Mouse (Mus musculus): ENCODE measurements around the gene Lrch3. TPM values are rescaled to one million over a fixed set of nuclear protein-coding genes. Genes with fewer than 3 reads are reported as not detected.

Gene Lrch3
- total and polyA plus RNA-seq, 3 experiments, result 9.9 to 77.1 (median 33.1) TPM

DNA sequence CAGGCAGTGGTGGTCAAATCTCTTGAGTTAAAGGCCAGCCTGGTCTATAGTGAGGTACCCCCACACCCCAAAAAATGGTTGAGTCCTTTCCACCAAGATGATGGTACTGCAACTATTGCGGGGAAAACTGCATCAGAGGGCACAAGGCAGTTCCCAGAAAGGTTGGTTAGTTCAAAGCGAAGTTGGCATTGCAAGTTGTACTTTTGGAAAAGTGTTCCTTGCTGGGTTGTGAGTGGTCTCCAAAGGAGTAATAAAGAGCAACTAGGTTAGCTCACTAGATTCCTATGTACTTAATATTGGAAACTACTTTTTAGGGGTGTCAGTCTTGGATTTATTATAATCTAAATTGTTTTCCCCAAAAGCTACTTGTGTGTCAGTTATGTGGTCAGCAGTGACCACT, 147.0 kb downstream of the Lrch3 start:
- ATAC-seq (ENCODE audit: extremely low read depth, insufficient number of reproducible peaks, low FRiP score, poor library complexity, severe bottlenecking) (no peak), DNase-seq (ENCODE audit: low spot score) (no peak)
- Histone ChIP-seq H3K4me3 (ENCODE audit: low read depth, low read length) (no peak overlapping the region), H3K4me1 (ENCODE audit: insufficient read depth, low read depth, low read length) (peaks cover 55% of the 10 kb centered on the region), H3K9me3 (replicated peaks) (no peaks in the 10 kb centered on the region), H3K36me3 (replicated peaks) (peaks cover 45% of the 10 kb centered on the region), H3K27me3 (ENCODE audit: insufficient read depth, low read length) (no peaks in the 10 kb centered on the region)
- no peak for TF ChIP-seq GATA2 (IDR thresholded peaks at IDR 0.05; ENCODE audit: borderline replicate concordance, low read depth, low read length)
- TF ChIP-seq POLR2AphosphoS5 (IDR thresholded peaks at IDR 0.05; ENCODE audit: insufficient replicate concordance, low read depth, low read length), result no peak
- no peak for TF ChIP-seq TAL1 (conservative IDR thresholded peaks at IDR 0.05; ENCODE audit: low read depth, low read length)
- no peak for TF ChIP-seq GATA1 (IDR thresholded peaks at IDR 0.05; ENCODE audit: borderline replicate concordance, low read length)
- TF ChIP-seq CTCF (IDR thresholded peaks at IDR 0.05; ENCODE audit: low read depth, low read length), result no peak

DNA sequence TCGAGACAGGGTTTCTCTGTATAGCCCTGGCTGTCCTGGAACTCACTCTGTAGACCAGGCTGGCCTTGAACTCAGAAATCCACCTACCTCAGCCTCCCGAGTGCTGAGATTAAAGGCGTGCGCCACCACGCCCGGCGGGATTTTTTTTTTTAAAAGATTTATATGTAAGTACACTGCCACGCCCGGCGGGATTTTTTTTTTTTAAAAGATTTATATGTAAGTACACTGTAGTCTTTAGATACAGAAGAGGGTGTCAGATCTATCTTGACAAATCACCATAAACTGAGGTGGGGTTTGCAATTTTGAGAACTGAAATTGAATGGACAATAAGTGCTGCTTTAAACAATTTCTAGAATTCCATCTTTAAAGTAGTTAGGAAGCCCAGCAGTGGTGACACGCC, 147.5 kb downstream of the Lrch3 start:
- H3K4me3 ChIP-seq (ENCODE audit: low read depth, low read length), result no peak overlapping the region; the same call in 1 of the 2 replicates
- ATAC-seq (ENCODE audit: extremely low read depth, insufficient number of reproducible peaks, low FRiP score, poor library complexity, severe bottlenecking) (no peak), DNase-seq (ENCODE audit: low spot score) (no peak)
- H3K27me3 ChIP-seq (ENCODE audit: insufficient read depth, low read length), result no peaks in the 10 kb centered on the region
- TF ChIP-seq POLR2AphosphoS5 (IDR thresholded peaks at IDR 0.05; ENCODE audit: insufficient replicate concordance, low read depth, low read length), result no peak
- TF ChIP-seq GATA1 (IDR thresholded peaks at IDR 0.05; ENCODE audit: borderline replicate concordance, low read length), result no peak
- TF ChIP-seq GATA2 (IDR thresholded peaks at IDR 0.05; ENCODE audit: borderline replicate concordance, low read depth, low read length), result no peak
- no peak for TF ChIP-seq CTCF (IDR thresholded peaks at IDR 0.05; ENCODE audit: low read depth, low read length)
- no peak for TF ChIP-seq TAL1 (conservative IDR thresholded peaks at IDR 0.05; ENCODE audit: low read depth, low read length)
- H3K36me3 ChIP-seq (replicated peaks), result peaks cover 48% of the 10 kb centered on the region
- H3K9me3 ChIP-seq (replicated peaks), result no peaks in the 10 kb centered on the region
- peaks cover 55% of the 10 kb centered on the region for H3K4me1 ChIP-seq (ENCODE audit: insufficient read depth, low read depth, low read length)

DNA sequence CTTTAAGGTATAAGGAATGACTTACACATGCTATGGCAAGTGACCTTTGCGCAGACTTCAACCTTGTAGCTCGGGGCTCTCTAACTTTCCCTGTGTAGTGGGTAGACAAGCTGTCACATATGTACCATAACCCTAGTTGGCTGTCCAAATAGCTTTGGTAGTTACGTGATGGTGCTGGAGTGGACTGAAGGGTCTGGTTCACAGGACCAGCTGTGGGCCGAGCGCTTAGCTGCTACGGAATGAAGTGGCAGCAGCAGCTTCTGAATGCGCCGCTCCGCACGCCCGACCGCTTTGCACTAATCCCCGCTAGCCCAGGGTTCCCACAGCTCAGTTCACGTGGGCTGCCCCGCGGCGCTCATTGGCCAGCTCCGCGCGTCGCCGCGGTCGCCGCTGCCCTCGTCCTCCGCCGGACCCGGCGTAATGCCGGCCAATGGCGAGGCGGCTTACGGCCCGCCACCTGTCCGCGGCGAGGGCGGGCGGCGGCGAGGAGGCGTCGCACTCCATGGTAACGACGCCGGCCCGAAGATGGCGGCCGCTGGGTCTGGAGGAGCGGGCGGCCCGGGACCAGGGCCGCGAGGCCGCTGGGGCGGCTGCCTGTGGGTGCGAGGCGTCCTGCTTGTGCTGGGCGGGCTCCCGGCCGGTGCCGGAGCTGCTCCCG, 148.3 kb downstream of the Lrch3 start, which contains the start of gene Lmln:
Gene Lmln, plus strand, starts transcription at position 498 of the 658 bp plus-strand sequence.
- DNase-seq (ENCODE audit: low spot score) (peak; percentile 91), ATAC-seq (ENCODE audit: extremely low read depth, insufficient number of reproducible peaks, low FRiP score, poor library complexity, severe bottlenecking) (peak; percentile 73)
- peaks cover 55% of the 10 kb centered on the region for H3K4me1 ChIP-seq (ENCODE audit: insufficient read depth, low read depth, low read length)
- peaks cover 51% of the 10 kb centered on the region for H3K36me3 ChIP-seq (replicated peaks)
- H3K4me3 ChIP-seq (ENCODE audit: low read depth, low read length), result peak within 1 kb of the TSS; percentile 89
- H3K9me3 ChIP-seq (replicated peaks), result no peaks in the 10 kb centered on the region
- TF ChIP-seq CTCF (IDR thresholded peaks at IDR 0.05; ENCODE audit: low read depth, low read length), result no peak
- no peak for TF ChIP-seq GATA1 (IDR thresholded peaks at IDR 0.05; ENCODE audit: borderline replicate concordance, low read length)
- no peak for TF ChIP-seq GATA2 (IDR thresholded peaks at IDR 0.05; ENCODE audit: borderline replicate concordance, low read depth, low read length)
- TF ChIP-seq TAL1 (conservative IDR thresholded peaks at IDR 0.05; ENCODE audit: low read depth, low read length), result no peak
- TF ChIP-seq POLR2AphosphoS5 (IDR thresholded peaks at IDR 0.05; ENCODE audit: insufficient replicate concordance, low read depth, low read length), result peak; percentile 98
- H3K27me3 ChIP-seq (ENCODE audit: insufficient read depth, low read length), result no peaks in the 10 kb centered on the region

DNA sequence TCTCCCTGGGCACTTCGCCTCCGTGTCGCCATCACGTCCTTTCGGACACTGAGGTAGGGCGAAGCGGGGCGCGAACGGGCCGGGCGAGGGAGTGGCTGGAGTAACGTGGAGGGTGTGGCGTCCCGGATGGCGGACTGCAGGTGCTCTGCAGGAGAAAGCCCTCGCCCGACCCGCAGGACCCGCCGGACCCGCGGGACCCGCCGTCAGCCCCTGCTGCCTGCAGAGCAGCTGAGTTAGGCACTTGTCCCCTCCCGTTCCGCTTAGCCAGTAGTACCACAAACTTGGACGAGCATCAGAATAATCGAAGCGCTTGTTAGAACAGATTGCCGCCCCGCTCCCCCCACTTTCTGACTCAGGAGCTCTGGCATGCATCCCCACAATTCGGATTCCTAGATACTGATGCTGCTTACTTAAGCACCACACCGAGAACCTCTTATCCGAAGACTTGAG, 148.8 kb downstream of the Lrch3 start:
- H3K4me3 ChIP-seq (ENCODE audit: low read depth, low read length), result peak overlapping the region; percentile 89
- DNase-seq (ENCODE audit: low spot score), result no peak
- TF ChIP-seq CTCF (IDR thresholded peaks at IDR 0.05; ENCODE audit: low read depth, low read length) (no peak), GATA1 (IDR thresholded peaks at IDR 0.05; ENCODE audit: borderline replicate concordance, low read length) (no peak), GATA2 (IDR thresholded peaks at IDR 0.05; ENCODE audit: borderline replicate concordance, low read depth, low read length) (no peak), POLR2AphosphoS5 (IDR thresholded peaks at IDR 0.05; ENCODE audit: insufficient replicate concordance, low read depth, low read length) (no peak)
- no peak for ATAC-seq (ENCODE audit: extremely low read depth, insufficient number of reproducible peaks, low FRiP score, poor library complexity, severe bottlenecking)
- peaks cover 55% of the 10 kb centered on the region for H3K4me1 ChIP-seq (ENCODE audit: insufficient read depth, low read depth, low read length)
- peaks cover 54% of the 10 kb centered on the region for H3K36me3 ChIP-seq (replicated peaks)
- no peaks in the 10 kb centered on the region for H3K9me3 ChIP-seq (replicated peaks)
- no peaks in the 10 kb centered on the region for H3K27me3 ChIP-seq (ENCODE audit: insufficient read depth, low read length)

DNA sequence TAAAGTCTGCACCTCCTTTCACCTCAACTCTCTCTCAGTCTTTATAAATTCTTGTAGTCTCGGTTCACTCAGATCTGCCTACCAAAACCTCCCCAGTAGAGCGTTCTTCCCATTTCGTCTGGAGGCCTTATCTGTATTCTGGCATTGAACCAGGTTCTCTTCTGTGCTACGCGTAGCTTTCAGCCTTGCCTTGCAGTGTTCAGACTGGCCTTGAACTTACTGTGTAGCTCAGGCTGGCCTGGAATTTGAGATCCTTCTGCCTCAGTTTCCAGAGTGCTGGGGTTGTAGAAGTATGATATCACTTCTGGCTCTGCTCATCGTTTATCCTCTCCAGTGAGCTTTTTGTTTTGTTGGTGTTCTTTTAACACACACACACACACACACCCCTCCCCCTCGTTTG, 149.4 kb downstream of the Lrch3 start:
- peaks cover 52% of the 10 kb centered on the region for H3K4me1 ChIP-seq (ENCODE audit: insufficient read depth, low read depth, low read length)
- peaks cover 56% of the 10 kb centered on the region for H3K36me3 ChIP-seq (replicated peaks)
- peak overlapping the region; percentile 89; the same call in 1 of the 2 replicates for H3K4me3 ChIP-seq (ENCODE audit: low read depth, low read length)
- TF ChIP-seq CTCF (IDR thresholded peaks at IDR 0.05; ENCODE audit: low read depth, low read length) (no peak), TAL1 (conservative IDR thresholded peaks at IDR 0.05; ENCODE audit: low read depth, low read length) (no peak), POLR2AphosphoS5 (IDR thresholded peaks at IDR 0.05; ENCODE audit: insufficient replicate concordance, low read depth, low read length) (no peak), GATA1 (IDR thresholded peaks at IDR 0.05; ENCODE audit: borderline replicate concordance, low read length) (no peak)
- no peaks in the 10 kb centered on the region for H3K27me3 ChIP-seq (ENCODE audit: insufficient read depth, low read length)
- H3K9me3 ChIP-seq (replicated peaks), result no peaks in the 10 kb centered on the region
- DNase-seq (ENCODE audit: low spot score), result no peak
- no peak for ATAC-seq (ENCODE audit: extremely low read depth, insufficient number of reproducible peaks, low FRiP score, poor library complexity, severe bottlenecking)

DNA sequence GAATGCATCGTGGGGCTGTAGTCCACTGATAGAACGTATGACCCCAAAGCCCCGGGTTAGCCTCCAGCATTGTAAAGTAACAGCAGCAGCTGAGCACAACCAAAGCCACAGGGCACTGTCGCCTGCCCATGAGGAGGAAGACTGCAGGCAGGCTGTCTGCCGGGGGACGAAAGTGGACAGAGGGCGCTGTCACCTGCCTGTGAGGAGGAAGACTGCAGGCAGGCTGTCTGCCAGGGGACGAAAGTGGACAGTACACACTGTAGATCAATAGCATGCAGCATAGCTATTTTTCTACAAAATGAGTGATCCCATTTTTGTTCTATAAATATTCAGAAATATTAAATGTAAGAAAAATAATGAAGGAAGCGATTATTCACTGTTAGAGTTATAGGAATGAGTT, 150.7 kb downstream of the Lrch3 start:
- H3K4me1 ChIP-seq (ENCODE audit: insufficient read depth, low read depth, low read length), result peaks cover 38% of the 10 kb centered on the region
- no peaks in the 10 kb centered on the region for H3K9me3 ChIP-seq (replicated peaks)
- TF ChIP-seq TAL1 (conservative IDR thresholded peaks at IDR 0.05; ENCODE audit: low read depth, low read length), result no peak
- TF ChIP-seq GATA2 (IDR thresholded peaks at IDR 0.05; ENCODE audit: borderline replicate concordance, low read depth, low read length), result no peak
- no peak for TF ChIP-seq GATA1 (IDR thresholded peaks at IDR 0.05; ENCODE audit: borderline replicate concordance, low read length)
- no peak for TF ChIP-seq POLR2AphosphoS5 (IDR thresholded peaks at IDR 0.05; ENCODE audit: insufficient replicate concordance, low read depth, low read length)
- no peak for TF ChIP-seq CTCF (IDR thresholded peaks at IDR 0.05; ENCODE audit: low read depth, low read length)
- no peak overlapping the region for H3K4me3 ChIP-seq (ENCODE audit: low read depth, low read length)
- peaks cover 48% of the 10 kb centered on the region for H3K36me3 ChIP-seq (replicated peaks)
- DNase-seq (ENCODE audit: low spot score) (no peak), ATAC-seq (ENCODE audit: extremely low read depth, insufficient number of reproducible peaks, low FRiP score, poor library complexity, severe bottlenecking) (no peak)
- H3K27me3 ChIP-seq (ENCODE audit: insufficient read depth, low read length), result no peaks in the 10 kb centered on the region

Other genes starting within 250 kb of the Lrch3 start
- not detected in 2 replicates for gene Muc4, start 178.2 kb upstream of the Lrch3 start, total RNA-seq (2014; fragmentation: Nextera tagmentation)
- 0.11 and 0.17 TPM in 2 replicates for gene Muc4, start 178.2 kb upstream of the Lrch3 start, total RNA-seq (2017)
- gene Muc4, start 178.2 kb upstream of the Lrch3 start, polyA plus RNA-seq (2012), result not detected in 2 replicates
- gene Muc20, start 116.7 kb upstream of the Lrch3 start, total RNA-seq (2014; fragmentation: Nextera tagmentation), result not detected in 2 replicates
- 0.06 and 0.11 TPM in 2 replicates for gene Muc20, start 116.7 kb upstream of the Lrch3 start, total RNA-seq (2017)
- gene Muc20, start 116.7 kb upstream of the Lrch3 start, polyA plus RNA-seq (2012), result not detected in 2 replicates
- not detected in 2 replicates for gene Smbd1, start 103.6 kb upstream of the Lrch3 start, total RNA-seq (2014; fragmentation: Nextera tagmentation)
- not detected in 2 replicates for gene Smbd1, start 103.6 kb upstream of the Lrch3 start, total RNA-seq (2017)
- gene Smbd1, start 103.6 kb upstream of the Lrch3 start, polyA plus RNA-seq (2012), result not detected in 2 replicates
- gene Fyttd1, start 36.6 kb upstream of the Lrch3 start, total RNA-seq (2014; fragmentation: Nextera tagmentation), result 121 and 134 TPM in 2 replicates
- gene Fyttd1, start 36.6 kb upstream of the Lrch3 start, total RNA-seq (2017), result 77.5 and 100 TPM in 2 replicates
- gene Fyttd1, start 36.6 kb upstream of the Lrch3 start, polyA plus RNA-seq (2012), result 276 and 281 TPM in 2 replicates
- gene Rubcn, start 36.3 kb upstream of the Lrch3 start, total RNA-seq (2014; fragmentation: Nextera tagmentation), result 13.2 and 18.1 TPM in 2 replicates
- gene Rubcn, start 36.3 kb upstream of the Lrch3 start, total RNA-seq (2017), result 13.4 and 15.1 TPM in 2 replicates
- 8.7 and 9.4 TPM in 2 replicates for gene Rubcn, start 36.3 kb upstream of the Lrch3 start, polyA plus RNA-seq (2012)
- 1.1 and 1.5 TPM in 2 replicates for gene Iqcg, start 142.1 kb downstream of the Lrch3 start, total RNA-seq (2014; fragmentation: Nextera tagmentation)
- gene Iqcg, start 142.1 kb downstream of the Lrch3 start, total RNA-seq (2017), result 0.98 and 1.5 TPM in 2 replicates
- 2.1 and 2.6 TPM in 2 replicates for gene Iqcg, start 142.1 kb downstream of the Lrch3 start, polyA plus RNA-seq (2012)
- gene Rpl35a, start 142.4 kb downstream of the Lrch3 start, total RNA-seq (2014; fragmentation: Nextera tagmentation), result 632 and 642 TPM in 2 replicates
- 1,492 and 1,659 TPM in 2 replicates for gene Rpl35a, start 142.4 kb downstream of the Lrch3 start, total RNA-seq (2017)
- 133 and 159 TPM in 2 replicates for gene Rpl35a, start 142.4 kb downstream of the Lrch3 start, polyA plus RNA-seq (2012)
- 1.8 and 3.4 TPM in 2 replicates for gene Lmln, start 148.4 kb downstream of the Lrch3 start, total RNA-seq (2014; fragmentation: Nextera tagmentation)
- 3.1 and 3.2 TPM in 2 replicates for gene Lmln, start 148.4 kb downstream of the Lrch3 start, total RNA-seq (2017)
- 0.21 and 0.57 TPM in 2 replicates for gene Lmln, start 148.4 kb downstream of the Lrch3 start, polyA plus RNA-seq (2012)